Mouse (Mus musculus) liver, postnatal 0 days (tissue): ENCODE results near the gene Dpy19l3.

ENCODE experiments used
- CTCF ChIP-seq: sonication (generic); IDR thresholded peaks from 2 replicates; pipeline ENCODE4 v1.5.1; 2016; ENCODE audit warnings: antibody characterized with exemption, low read depth
- EP300 ChIP-seq: IDR thresholded peaks from 2 replicates; pipeline ENCODE4 v1.6.1; 2016; ENCODE audit warnings: antibody characterized with exemption, low read depth, mild to moderate bottlenecking

- TF ChIP-seq EP300 (no peak), CTCF (no peak)
Measured at GRCm38 (mm10) chr7:35741858-35742257, 12.4 kb downstream of the Dpy19l3 start.
